Mouse (Mus musculus) liver, embryonic 14.5 days (tissue): Measurements from ENCODE around the gene Arhgap22.

Experiments
- CTCF ChIP-seq: IDR thresholded peaks from 2 replicates; pipeline ENCODE4 v1.5.1; 2016; ENCODE audit warnings: antibody characterized with exemption, low read depth, control low read depth
- EP300 ChIP-seq: IDR thresholded peaks from 2 replicates; pipeline ENCODE4 v1.6.1; 2016; ENCODE audit warnings: antibody characterized with exemption, low read depth

- no peak for TF ChIP-seq CTCF
- TF ChIP-seq EP300, result no peak
Observed at GRCm38 (mm10) chr14:33400019-33400418, 186.2 kb downstream of the Arhgap22 start.
